Mouse (Mus musculus) mouse embryonic stem cell (cell line): ENCODE measurements around the gene Gemin5.
"Not testable (repeated sequence)": the region's sequence is repeated elsewhere in the genome, so short reads cannot be mapped to it uniquely, and the experiment has no call there.

Experiments used
- in situ Hi-C, 2 experiments: fragments of 300-500 bp; cut with MboI; formaldehyde crosslinking; loops; 1 replicate in 1 of 2; 3 replicates in 1 of 2; pipeline ENCODE4 v1.14.3; 2019 to 2020; ENCODE audit warnings: low sequenced_read_pairs in 2 of 2, low pct_unique_long_range_greater_than_20kb in 1 of 2, mixed read lengths in 1 of 2; ENCODE audit not compliant: unreplicated experiment in 1 of 2

Gene Gemin5

DNA sequence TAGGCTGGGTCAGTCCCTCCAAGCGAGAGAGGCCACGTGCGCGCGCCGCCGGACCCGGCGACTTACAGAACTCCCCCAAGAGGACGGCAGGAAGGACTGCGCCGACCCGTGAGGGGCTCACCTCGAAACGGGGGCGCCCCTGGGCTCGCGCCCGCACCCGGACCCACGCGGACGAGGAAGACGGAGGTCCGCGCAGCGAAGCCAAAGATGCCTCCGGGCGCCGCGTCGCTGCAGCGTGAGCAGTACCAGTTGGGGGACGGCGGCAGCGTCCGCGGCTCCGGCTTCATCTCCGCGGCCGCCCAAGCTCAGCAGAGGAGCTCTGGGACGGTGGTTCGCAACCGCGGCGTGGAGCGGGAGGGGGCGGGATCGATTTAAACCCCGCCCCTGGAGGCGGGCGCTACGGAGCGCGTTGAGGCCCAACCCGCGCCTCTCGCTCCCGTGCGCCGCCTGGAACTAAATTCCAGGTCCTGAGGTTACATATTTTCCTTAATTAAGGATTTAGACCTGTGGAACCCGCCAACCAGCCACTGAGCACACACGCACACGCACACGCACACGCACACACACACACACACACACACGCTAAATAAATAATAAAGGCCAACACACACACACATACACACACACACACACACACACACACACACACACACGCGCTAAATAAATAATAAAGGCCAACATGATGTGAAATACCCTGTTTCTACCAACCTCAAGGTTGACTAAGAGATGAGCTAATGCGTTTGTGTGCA, at the start of gene Gemin5:
TSS of gene Gemin5 (minus strand) at position 373 of the 749 bp plus-strand sequence.
- in situ Hi-C loops = no loop called here

DNA sequence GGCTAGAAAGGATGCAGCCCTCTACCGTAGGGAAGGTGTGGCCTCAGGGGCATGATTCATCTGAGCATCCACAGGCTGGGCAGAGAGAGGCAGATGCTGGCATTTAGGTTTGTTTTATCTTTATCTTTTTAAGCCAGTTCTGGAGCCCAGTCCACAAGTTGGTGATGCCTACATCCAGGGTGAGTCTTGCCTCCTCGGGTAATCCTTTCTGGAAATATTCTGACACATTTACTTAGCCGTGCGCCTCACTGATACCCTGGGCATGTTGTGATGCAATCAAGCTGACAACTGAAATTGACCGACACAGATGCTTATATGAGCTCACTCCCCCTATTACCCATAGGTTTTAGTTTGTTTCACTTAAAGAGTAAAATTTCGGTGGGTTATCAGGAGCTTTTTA, 48.5 kb upstream of the Gemin5 start:
- in situ Hi-C loops = no loop called here

DNA sequence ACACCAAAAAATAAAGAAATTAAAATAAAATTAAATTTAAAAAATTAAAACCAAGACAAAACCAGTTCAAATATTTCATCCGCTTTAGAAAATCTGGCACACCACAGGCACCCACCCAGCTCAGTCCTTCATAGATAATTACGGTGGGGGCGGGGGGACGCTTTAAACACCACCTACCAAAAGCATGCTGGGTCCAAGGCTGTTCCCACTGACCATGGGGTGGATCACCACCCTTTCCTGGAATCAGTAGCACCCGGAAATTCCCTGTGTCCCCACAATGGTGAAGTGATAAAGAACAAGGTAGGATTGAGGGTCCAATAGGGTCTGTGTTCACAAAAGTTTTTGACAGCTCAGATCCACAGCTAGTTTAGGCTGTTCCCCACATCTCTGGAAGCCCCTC, 47.5 kb upstream of the Gemin5 start:
- in situ Hi-C loops = no loop called here

DNA sequence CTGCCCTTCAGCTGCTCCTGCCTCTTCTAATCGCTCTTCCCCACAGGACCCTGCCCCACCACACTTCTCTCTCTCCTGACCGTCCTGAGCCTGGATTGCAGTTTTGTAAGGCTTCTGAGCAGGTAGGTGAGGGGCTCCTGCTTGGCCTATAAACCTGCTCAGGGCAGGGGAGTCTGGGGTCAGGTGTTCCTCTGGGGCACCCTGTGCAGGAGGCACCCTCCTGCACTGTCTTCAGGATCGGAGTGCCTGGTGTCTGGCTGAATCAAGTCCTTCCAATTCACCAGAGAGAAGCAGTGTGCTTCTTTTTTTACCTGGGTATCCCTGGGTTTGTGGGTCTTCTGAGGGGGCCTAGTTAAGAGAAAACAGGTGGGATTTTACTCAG, 46.7 kb upstream of the Gemin5 start:
- in situ Hi-C loops = not testable (repeated sequence)

DNA sequence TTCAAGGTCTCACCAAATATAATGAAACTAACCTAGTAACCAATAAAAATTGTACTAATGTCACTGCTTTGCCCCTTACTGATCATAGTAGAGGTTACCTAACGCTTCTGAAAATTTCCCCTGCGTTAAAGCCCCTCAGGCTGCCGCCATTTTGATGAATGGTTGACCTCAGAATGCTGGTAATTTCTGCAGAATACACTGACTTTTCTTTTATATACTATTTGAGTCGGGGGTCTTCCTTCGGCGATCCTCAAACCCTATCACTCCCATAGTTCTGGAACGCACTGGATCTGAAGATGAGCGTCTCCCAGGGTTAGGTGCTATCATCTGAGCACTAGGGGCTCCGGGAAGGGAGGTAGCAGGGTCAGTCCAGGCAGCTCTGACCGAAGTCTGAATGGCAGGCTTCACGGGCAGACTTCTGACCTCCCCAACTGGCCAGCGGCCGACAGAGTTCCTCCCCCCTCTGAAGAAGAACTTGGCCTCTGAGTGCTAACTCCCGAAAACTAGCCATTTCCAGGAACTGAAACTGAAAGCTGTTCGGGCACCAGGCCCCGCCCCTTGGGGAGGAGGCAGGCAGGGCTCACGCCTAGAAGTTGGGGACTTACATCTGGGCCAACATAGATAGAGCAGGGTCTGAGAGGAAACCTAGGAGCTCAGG, 46.2 kb upstream of the Gemin5 start:
- in situ Hi-C loops = no loop called here

DNA sequence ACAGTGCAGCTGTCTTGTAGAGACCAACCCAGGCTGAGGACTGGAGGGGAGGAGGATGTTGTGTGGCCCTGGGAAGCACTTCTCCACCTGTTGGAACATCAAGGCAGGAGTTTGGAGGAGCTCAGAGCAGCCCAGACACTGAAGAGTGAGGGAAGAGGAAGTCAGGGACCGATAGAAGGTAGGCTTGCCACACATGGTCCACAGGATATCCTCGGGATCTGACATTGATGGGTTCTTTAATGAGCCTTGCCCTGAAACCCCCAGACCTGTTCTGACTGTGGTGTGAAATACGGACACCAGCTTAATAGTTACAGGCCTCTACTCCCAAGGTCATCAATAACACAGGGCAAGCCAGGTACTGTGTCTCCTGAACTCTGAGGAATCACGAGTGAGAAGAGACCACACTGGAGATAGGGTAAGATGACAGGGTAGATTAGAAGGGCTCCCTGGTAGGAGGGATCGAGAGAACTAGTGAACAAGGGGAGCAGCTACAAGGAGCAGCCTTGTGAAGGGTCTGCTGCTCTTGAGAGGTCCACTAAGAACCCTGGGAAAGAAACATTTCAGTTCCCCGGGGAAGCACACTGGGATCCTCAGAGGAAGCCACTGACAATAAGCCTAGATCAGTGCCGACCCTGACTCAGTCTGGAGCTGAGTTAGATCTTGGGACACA, 45.5 kb upstream of the Gemin5 start:
- in situ Hi-C loops = no loop called here

DNA sequence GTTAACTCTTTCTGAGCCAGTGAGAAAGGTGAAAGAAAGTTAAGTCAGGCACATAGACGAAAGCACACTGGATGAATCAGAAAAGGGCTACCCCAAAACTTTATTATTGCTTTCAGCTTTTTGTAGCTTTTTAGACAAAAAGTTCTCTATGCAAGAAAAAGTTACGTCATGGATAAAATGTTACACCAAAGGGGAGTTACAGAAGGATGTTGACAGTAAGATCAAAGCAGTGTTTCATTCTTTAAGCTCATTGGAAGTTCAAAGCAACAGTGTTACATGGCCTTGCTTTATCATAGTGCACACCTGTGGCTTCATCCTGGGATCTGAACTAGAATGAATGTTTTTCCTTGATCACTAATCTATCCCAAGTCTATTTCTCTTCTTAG, 43.3 kb upstream of the Gemin5 start:
- in situ Hi-C loops = no loop called here

DNA sequence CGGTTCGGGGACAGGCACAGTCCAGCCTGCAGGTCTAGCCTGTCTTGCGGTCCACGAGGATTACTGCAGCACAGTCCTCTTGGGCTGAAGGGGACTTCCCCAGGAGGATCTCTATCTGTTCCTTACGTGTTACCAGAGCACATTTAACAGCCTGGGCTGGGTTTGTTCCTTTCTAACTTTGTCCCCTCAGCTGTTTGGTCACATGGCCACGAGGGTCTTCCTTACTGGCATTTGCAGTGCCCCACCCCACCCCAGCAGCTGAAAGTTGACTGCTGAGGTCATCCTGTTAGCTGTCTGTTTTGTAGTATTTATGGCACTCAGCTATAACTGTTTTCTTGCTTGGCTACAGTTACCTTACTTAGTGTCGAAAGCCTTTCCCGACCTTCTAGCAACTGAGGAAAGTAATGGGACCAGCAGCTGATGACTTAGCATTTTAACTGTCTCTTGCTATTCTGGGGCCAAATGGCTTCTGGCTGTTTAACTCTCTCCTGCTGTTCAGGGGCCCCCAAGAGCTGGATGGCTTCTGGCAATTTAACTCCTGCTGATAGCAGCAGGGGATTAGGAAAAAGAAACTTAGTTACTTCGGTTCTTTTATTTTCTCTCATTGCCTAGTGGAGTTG, 42.8 kb upstream of the Gemin5 start:
- in situ Hi-C loops = no loop called here

DNA sequence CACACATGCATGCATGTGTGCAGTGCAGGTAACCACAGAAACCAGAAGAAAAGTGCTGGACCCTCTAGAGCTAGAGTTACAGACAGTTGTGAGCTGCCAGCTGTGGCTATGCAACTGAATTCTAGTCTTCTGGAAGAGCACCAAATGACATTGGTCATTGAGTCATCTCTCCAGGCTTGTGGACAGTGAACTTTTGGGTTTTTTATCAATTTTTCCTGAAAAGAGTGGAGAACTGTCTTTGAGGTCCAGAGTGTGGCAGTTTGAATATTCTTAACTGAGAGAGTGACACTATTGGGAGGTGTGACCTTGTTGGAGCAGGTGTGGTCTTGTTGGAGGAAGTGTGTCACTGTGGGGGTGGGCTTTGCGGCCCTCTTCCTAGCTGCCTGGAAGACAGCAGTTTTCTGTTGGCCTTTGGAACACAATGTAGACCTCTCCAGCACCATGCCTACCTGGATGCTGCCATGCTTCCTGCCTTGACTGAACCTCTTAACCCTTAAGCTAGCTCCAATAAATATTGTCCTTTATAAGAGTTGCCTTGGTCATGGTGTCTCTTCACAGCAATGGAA, 42.1 kb upstream of the Gemin5 start:
- in situ Hi-C loops = no loop called here

DNA sequence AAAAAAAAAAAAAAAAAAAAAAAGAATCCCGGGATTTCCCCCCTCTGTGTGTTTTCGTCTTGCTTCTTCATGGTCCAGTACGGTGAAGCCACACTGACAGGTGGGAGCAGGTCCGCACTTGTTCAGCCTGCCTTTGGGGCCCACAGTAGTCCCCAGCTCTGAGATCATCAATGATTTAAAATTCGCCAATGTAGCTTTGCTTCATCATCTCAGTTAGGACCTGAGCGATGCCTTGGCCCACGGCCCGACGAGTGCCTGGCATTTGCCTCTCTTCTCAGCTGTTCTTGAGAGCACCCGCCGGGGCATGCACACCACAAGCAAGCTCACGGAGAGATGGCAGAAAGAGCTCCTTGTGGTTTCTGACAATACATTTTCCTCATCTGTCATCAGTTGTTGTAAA, 32.7 kb upstream of the Gemin5 start:
- in situ Hi-C loops = no loop called here

DNA sequence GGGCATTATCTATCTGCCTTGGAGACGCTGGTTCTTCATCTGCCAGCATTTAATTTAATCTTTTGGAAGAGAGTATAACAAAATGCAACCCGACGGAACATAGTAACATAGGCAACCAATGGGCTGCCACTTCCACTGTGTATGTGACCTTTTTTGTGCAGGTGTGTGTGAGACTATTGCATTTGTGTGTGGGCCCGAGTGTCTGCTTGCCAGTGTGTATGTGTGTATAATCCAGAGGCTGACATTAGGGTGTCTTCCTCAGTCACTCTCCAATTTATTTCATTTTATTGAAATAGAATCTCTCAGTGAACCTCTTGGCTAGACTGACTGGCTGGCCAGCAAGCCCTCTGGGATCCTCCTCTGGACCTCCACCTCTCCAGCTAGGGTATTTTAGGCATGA, 31.9 kb upstream of the Gemin5 start:
- in situ Hi-C loops = no loop called here

DNA sequence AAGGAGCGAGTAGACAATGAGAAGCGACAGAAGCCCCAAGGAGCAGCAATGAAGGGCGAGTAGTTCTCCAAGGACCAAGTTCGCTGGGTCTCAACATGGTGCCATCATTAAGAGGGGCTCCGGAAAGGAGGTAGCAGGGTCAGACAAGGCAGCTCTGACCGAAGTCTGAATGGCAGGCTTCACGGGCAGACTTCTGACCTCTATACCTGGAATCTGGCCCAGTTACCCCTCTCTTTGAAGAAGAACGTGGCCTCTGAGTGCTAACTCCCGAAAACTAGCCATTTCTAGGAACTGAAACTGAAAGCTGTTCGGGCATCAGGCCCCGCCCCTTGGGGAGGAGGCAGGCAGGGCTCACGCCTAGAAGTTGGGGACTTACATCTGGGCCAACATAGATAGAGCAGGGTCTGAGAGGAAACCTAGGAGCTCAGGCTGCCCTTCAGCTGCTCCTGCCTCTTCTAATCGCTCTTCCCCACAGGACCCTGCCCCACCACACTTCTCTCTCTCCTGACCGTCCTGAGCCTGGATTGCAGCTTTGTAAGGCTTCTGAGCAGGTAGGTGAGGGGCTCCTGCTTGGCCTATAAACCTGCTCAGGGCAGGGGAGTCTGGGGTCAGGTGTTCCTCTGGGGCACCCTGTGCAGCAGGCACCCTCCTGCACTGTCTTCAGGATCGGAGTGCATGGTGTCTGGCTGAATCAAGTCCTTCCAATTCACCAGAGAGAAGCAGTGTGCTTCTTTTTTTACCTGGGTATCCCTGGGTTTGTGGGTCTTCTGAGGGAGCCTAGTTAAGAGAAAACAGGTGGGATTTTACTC, 31.1 kb upstream of the Gemin5 start, which contains the start of the genes Igtp and Irgm2:
TSS of gene Igtp (plus strand) at position 328 of the 809 bp plus-strand sequence.
TSS of gene Irgm2 (plus strand) at position 390 of the 809 bp plus-strand sequence.
- in situ Hi-C loops = not testable (repeated sequence)

DNA sequence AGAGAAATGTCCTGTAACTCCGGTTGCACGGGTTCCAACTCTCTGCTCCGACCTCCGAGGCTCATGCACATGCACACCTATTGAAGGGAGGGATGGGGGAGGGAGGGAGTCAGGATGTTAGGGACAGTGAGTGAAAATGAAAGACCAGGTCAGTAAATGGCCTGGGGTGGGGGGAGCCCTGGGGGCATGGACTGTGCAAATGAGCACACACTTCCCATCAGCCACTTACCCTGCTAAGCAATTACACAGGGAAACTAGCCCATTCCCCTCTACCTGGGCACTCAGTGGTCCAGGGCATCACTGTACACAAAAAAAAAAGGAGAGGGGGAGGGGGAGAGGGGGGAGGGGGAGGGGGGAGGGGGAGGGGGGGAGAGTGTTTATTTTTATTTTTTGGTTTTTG, 30.3 kb upstream of the Gemin5 start:
- in situ Hi-C loops = no loop called here

DNA sequence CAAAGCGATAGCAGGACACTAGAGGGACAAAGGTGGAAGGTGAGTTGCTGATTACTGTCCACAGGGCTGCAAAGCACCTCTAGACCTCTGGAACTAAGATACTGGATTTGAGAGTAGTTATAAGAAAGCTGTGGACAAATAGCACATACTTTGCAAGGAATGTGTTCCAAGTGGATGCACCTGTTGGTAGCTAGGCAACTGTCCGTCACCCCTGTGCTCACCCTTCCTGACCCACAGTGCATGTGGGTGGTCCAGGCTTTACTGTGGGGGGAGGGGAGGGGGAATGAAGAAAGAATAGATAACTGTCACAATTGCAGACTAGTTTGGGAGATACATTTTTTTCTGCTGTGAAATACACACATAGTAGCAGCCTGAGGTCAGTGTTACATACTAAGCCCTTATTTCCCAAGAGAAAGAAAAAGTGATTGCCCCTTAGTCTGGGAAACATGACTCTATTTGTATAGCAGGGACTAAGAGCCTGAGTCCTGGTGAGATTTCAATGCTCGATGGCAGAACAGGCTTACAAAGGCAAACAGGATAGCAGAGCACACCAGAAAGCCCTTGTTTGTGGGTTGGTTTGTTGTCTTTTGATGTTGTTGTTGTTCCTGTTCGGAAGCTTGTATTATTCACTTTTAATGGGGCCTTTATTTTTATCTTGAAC, 25.7 kb upstream of the Gemin5 start:
- in situ Hi-C loops = no loop called here

DNA sequence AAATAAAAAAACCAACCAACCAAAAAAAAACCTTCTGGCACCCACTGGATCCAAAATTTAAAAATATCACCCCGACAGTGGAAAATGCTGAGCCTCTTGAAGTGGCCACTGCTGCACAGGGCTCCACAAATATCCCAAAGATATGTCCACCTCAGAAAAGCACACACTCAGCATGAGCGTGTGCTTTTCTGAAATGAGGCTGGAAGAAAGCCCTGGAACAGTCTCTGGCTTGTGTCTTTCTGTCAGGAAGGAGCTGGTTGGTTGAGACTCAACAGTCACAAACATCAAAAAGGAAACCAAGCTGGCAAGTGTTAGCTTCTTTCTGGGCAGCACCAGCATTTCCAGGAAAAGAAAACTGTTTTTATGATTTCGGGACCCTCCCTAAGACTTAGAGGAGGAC, 25.0 kb upstream of the Gemin5 start:
- in situ Hi-C loops = no loop called here

DNA sequence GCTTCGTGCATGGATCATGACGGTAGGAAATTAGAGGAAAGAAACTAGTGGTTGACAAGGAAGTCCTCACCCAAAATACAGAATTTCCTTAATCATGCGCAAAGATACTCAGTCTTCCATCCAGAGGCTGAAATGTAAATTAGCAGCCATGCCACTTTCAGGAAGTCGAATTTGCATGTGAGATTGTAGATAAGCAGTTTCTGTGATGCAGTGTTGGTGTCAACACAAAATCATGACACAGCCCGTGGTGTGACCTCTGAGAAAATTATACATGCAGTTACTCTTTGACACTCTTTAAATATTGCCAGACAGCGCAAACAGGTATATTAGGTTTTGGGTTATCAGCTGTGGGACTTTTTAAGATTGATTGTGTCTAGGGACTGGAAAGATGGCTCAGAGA, 21.3 kb upstream of the Gemin5 start:
- in situ Hi-C loops = no loop called here

DNA sequence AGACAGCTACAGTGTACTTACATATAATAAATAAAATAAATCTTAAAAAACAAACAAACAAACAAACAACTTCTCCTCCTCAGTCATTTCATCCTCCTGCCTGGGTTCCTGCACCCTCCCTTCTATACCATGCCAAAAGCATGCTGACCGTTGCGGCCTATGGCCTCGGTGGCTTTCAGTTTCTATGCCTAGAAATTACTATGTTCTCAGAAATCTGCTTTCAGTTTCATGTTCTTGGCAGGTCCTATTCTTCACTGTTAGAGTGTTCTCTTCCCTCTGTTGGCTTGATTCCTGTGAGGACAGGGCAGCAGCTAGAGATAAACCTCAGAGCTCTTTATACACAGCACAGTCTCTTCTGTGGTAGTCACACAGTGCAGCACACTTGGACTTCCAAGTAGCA, 15.2 kb upstream of the Gemin5 start:
- in situ Hi-C loops = no loop called here

DNA sequence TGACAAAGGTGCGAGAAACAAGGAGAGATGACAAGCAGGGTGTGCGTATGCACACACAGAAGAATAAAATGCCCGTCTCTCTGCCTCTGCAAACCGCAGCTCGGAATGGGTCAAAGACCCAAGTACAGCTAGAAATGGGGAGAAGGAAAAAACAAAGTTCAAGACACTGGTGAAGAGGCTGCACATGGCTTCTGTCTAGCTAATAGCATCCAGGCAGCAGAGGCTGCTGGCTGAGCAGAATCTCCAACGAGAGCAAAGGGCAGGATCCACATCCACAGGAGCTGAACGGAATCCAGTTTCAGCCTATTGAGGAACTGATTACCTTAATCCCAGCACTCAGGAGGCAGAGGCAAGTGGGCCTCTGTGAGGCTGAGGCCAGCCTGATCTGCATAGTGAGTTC, 12.4 kb upstream of the Gemin5 start:
- in situ Hi-C loops = no loop called here
